Mouse (Mus musculus): ENCODE data around the gene Srp14.

Srp14 gene

GRCm38 (mm10) chr2:118431589-118431988 is 47.9 kb downstream of the Srp14 start:
- peak in 1 of 2 experiments; percentile 37 for DNase-seq

GRCm38 (mm10) chr2:118430630-118431029 is 48.9 kb downstream of the Srp14 start:
- DNase-seq, result no peak

GRCm38 (mm10) chr2:118429297-118429696 is 50.2 kb downstream of the Srp14 start:
- DNase-seq, result no peak

GRCm38 (mm10) chr2:118428296-118428695 is 51.2 kb downstream of the Srp14 start:
- peak; percentile 21 to 38 for DNase-seq
